Mouse (Mus musculus) liver, postnatal 0 days (tissue): Measurements from ENCODE around the gene Gm10283.
"Not testable (repeated sequence)": the region's sequence is repeated elsewhere in the genome, so short reads cannot be mapped to it uniquely, and the experiment has no call there.

Experiments used
- CTCF ChIP-seq: sonication (generic); IDR thresholded peaks from 2 replicates; pipeline ENCODE4 v1.5.1; 2016; ENCODE audit warnings: antibody characterized with exemption, low read depth
- EP300 ChIP-seq: IDR thresholded peaks from 2 replicates; pipeline ENCODE4 v1.6.1; 2016; ENCODE audit warnings: antibody characterized with exemption, low read depth, mild to moderate bottlenecking

GRCm38 (mm10) chr8:60495046-60495445, 8.0 kb downstream of the Gm10283 start:
- TF ChIP-seq EP300, CTCF: not testable (repeated sequence)
